Mouse (Mus musculus) CH12.LX (cell line): ENCODE measurements around the gene Mon2. TPM values are rescaled to one million over a fixed set of nuclear protein-coding genes. Genes with fewer than 3 reads are reported as not detected.

Source experiments
- DNase-seq: peaks from one replicate; pipeline ENCODE4 v3.0.0-alpha.2; 2013; ENCODE audit errors: extremely low read depth
- H3K27ac ChIP-seq: 2 replicates; pipeline ENCODE4 v1.5.1; 2012; ENCODE audit warnings: low read depth, mild to moderate bottlenecking, control low read depth, moderate library complexity; ENCODE audit not compliant: insufficient read depth
- H3K27me3 ChIP-seq: replicated peaks from 2 replicates; pipeline ENCODE3; 2012; ENCODE audit warnings: inconsistent platforms
- H3K36me3 ChIP-seq, 2 experiments: replicated peaks in 1 of 2; 2 replicates each; pipeline versions ENCODE3 to v1.6.1; 2012; ENCODE audit warnings: inconsistent platforms in 1 of 2, low read length in 1 of 2, mild to moderate bottlenecking in 1 of 2, mixed read lengths in 1 of 2, moderate library complexity in 1 of 2; ENCODE audit not compliant: control insufficient read depth in 1 of 2, insufficient read depth in 1 of 2
- H3K4me1 ChIP-seq, 2 experiments: 2 replicates each; pipeline ENCODE4 v1.6.1; 2012; ENCODE audit warnings: inconsistent platforms in 1 of 2, moderate library complexity in 1 of 2; ENCODE audit not compliant: insufficient read depth in 2 of 2, control insufficient read depth in 1 of 2
- H3K4me2 ChIP-seq: 2 replicates; pipeline ENCODE4 v1.6.1; 2012; ENCODE audit warnings: low read depth, mild to moderate bottlenecking, control low read depth; ENCODE audit not compliant: poor library complexity, insufficient read depth, severe bottlenecking
- H3K4me3 ChIP-seq, 3 experiments: fragments of 150-350 bp in 1 of 3; sonication (generic) in 1 of 3; replicated peaks in 1 of 3; 2 replicates each; pipeline versions ENCODE3 to v1.5.1; 2011 to 2012; ENCODE audit warnings: low read depth in 2 of 3, low read length in 2 of 3, mild to moderate bottlenecking in 2 of 3, moderate library complexity in 2 of 3, control low read depth in 1 of 3, improper control_type of control experiment in 1 of 3, inconsistent platforms in 1 of 3, mixed read lengths in 1 of 3; ENCODE audit not compliant: poor library complexity in 1 of 3
- H3K79me2 ChIP-seq: replicated peaks from 2 replicates; pipeline ENCODE4 v1.6.1; 2012; ENCODE audit warnings: mild to moderate bottlenecking, moderate library complexity; ENCODE audit not compliant: control insufficient read depth, poor library complexity, insufficient read depth, severe bottlenecking; ENCODE audit errors: extremely low read depth
- H3K9ac ChIP-seq: 2 replicates; pipeline ENCODE4 v1.6.1; 2012; ENCODE audit warnings: low read depth, mild to moderate bottlenecking, control low read depth, moderate library complexity; ENCODE audit not compliant: insufficient read depth
- H3K9me3 ChIP-seq: replicated peaks from 2 replicates; pipeline ENCODE3; 2012; ENCODE audit warnings: low read length, inconsistent platforms, mixed read lengths
- CHD2 ChIP-seq: IDR thresholded peaks from 2 replicates; pipeline ENCODE4 v1.6.1; 2011; ENCODE audit warnings: low read length, improper control_type of control experiment
- CTCF ChIP-seq, 2 experiments: IDR thresholded peaks in 1 of 2; conservative IDR thresholded peaks in 1 of 2; 2 replicates each; pipeline ENCODE4 v1.5.1; 2011 to 2012; ENCODE audit warnings: low read depth in 2 of 2, low read length in 2 of 2, improper control_type of control experiment in 1 of 2, inconsistent platforms in 1 of 2, mild to moderate bottlenecking in 1 of 2, moderate library complexity in 1 of 2
- ELF1 ChIP-seq: IDR thresholded peaks from 2 replicates; pipeline ENCODE4 v1.6.1; 2014; ENCODE audit warnings: low read depth, mild to moderate bottlenecking, inconsistent platforms, low read length, improper control_type of control experiment
- EP300 ChIP-seq: IDR thresholded peaks from 2 replicates; pipeline ENCODE4 v1.6.1; 2011; ENCODE audit warnings: low read length, improper control_type of control experiment
- ETS1 ChIP-seq: conservative IDR thresholded peaks from 2 replicates; pipeline ENCODE4 v1.6.1; 2012; ENCODE audit warnings: low read depth, mild to moderate bottlenecking, inconsistent platforms, low read length, improper control_type of control experiment, moderate library complexity
- GABPA ChIP-seq: IDR thresholded peaks from 2 replicates; pipeline ENCODE4 v1.6.1; 2012; ENCODE audit warnings: low read depth, low read length, improper control_type of control experiment, inconsistent platforms; ENCODE audit not compliant: insufficient replicate concordance
- HCFC1 ChIP-seq: IDR thresholded peaks from 2 replicates; pipeline ENCODE4 v1.6.1; 2012; ENCODE audit warnings: low read depth, mild to moderate bottlenecking, inconsistent platforms, low read length, improper control_type of control experiment
- IRF4 ChIP-seq: IDR thresholded peaks from 2 replicates; pipeline ENCODE4 v1.6.1; 2014; ENCODE audit warnings: low read depth, mild to moderate bottlenecking, inconsistent platforms, low read length, improper control_type of control experiment
- JUN ChIP-seq: IDR thresholded peaks from 2 replicates; pipeline ENCODE4 v1.6.1; 2011; ENCODE audit warnings: low read depth, mild to moderate bottlenecking, low read length, improper control_type of control experiment, moderate library complexity; ENCODE audit not compliant: insufficient read depth
- JUND ChIP-seq: conservative IDR thresholded peaks from 2 replicates; pipeline ENCODE4 v1.6.1; 2011; ENCODE audit warnings: low read depth, low read length, improper control_type of control experiment
- MAFK ChIP-seq: IDR thresholded peaks from 2 replicates; pipeline ENCODE4 v1.6.1; 2011; ENCODE audit warnings: low read length, improper control_type of control experiment; ENCODE audit not compliant: insufficient replicate concordance
- MAZ ChIP-seq: IDR thresholded peaks from 2 replicates; pipeline ENCODE4 v1.6.1; 2012; ENCODE audit warnings: low read depth, mild to moderate bottlenecking, inconsistent platforms, low read length, improper control_type of control experiment, moderate library complexity
- MXI1 ChIP-seq: IDR thresholded peaks from 2 replicates; pipeline ENCODE4 v1.6.1; 2011; ENCODE audit warnings: mild to moderate bottlenecking, low read depth, low read length, improper control_type of control experiment
- NELFE ChIP-seq: IDR thresholded peaks from 2 replicates; pipeline ENCODE4 v1.6.1; 2011; ENCODE audit warnings: low read depth, low read length, improper control_type of control experiment
- NRF1 ChIP-seq: IDR thresholded peaks from 2 replicates; pipeline ENCODE4 v1.6.1; 2014; ENCODE audit warnings: low read depth, mild to moderate bottlenecking, inconsistent platforms, low read length, improper control_type of control experiment, moderate library complexity
- PAX5 ChIP-seq: IDR thresholded peaks from 2 replicates; pipeline ENCODE4 v1.6.1; 2012; ENCODE audit warnings: low read length, inconsistent platforms, mixed read lengths
- POLR2AphosphoS2 ChIP-seq: IDR thresholded peaks from 2 replicates; pipeline ENCODE4 v1.6.1; 2011; ENCODE audit warnings: low read depth, low read length, improper control_type of control experiment
- SIN3A ChIP-seq: IDR thresholded peaks from 2 replicates; pipeline ENCODE4 v1.6.1; 2012; ENCODE audit warnings: low read length, improper control_type of control experiment, inconsistent platforms
- USF1 ChIP-seq: IDR thresholded peaks from 2 replicates; pipeline ENCODE4 v1.6.1; 2014; ENCODE audit warnings: low read depth, mild to moderate bottlenecking, inconsistent platforms, low read length, improper control_type of control experiment
- USF2 ChIP-seq: conservative IDR thresholded peaks from 2 replicates; pipeline ENCODE4 v1.6.1; 2011; ENCODE audit warnings: low read depth, low read length, improper control_type of control experiment
- ZC3H11A ChIP-seq: IDR thresholded peaks from 2 replicates; pipeline ENCODE4 v1.6.1; 2012; ENCODE audit warnings: low read depth, mild to moderate bottlenecking, inconsistent platforms, low read length, improper control_type of control experiment
- ZMIZ1 ChIP-seq: IDR thresholded peaks from 2 replicates; pipeline ENCODE4 v1.6.1; 2012; ENCODE audit warnings: low read depth, mild to moderate bottlenecking, inconsistent platforms, low read length, improper control_type of control experiment
- ZNF384 ChIP-seq: IDR thresholded peaks from 2 replicates; pipeline ENCODE4 v1.6.1; 2012; ENCODE audit warnings: low read depth, low read length, improper control_type of control experiment, inconsistent platforms
- dilution Hi-C: fragments of 300-500 bp; cut with MboI; formaldehyde crosslinking; loops from 2 replicates; pipeline ENCODE4 v1.14.3; 2020; ENCODE audit warnings: low sequenced_read_pairs; ENCODE audit not compliant: extremely low pct_unique_long_range_greater_than_20kb, extremely low pct_ligation_motif_present
- in situ Hi-C: fragments of 300-500 bp; cut with MboI; formaldehyde crosslinking; loops from 3 replicates; pipeline ENCODE4 v1.14.3; 2019; ENCODE audit warnings: low sequenced_read_pairs, low pct_ligation_motif_present, low pct_unique_long_range_greater_than_20kb, mixed read lengths
- polyA plus RNA-seq: library from polyadenylated mRNA; unstranded; fragments of >175 nt; gene quantifications from 2 replicates; pipeline ENCODE4 v1.2.1, GENCODE M21; 2012; ENCODE audit warnings: low read depth; ENCODE audit not compliant: insufficient read length
- total RNA-seq, 2 experiments: library from RNA; depleted of rRNA; stranded (reverse); fragments of 300-350 nt in 1 of 2; fragments of >200 nt in 1 of 2; gene quantifications; 2 replicates each; pipeline ENCODE4 v1.2.3; 2012 to 2014

Gene Mon2
- total and polyA plus RNA-seq, 3 experiments, result 18.6 to 31.0 (median 28.8) TPM

- no peak overlapping the region for H3K9ac ChIP-seq
- dilution Hi-C loops (no loop called here), in situ Hi-C loops (no loop called here)
- no peaks in the 10 kb centered on the region for H3K27me3 ChIP-seq
- peak; percentile 27 for DNase-seq
- H3K27ac ChIP-seq, result no peak overlapping the region
- H3K4me1 ChIP-seq, result peaks cover 0 to 5% of the 10 kb centered on the region in 2 experiments; a peak in 1 of 4 replicates
- no peak overlapping the region for H3K4me2 ChIP-seq
- no peak overlapping the region for H3K4me3 ChIP-seq
- no peaks in the 10 kb centered on the region for H3K9me3 ChIP-seq
- H3K36me3 ChIP-seq, result peaks cover 4 to 48% of the 10 kb centered on the region in 2 experiments
- TF ChIP-seq ZNF384 (no peak), MXI1 (no peak), CHD2 (no peak), JUN (no peak), MAFK (no peak), GABPA (no peak), POLR2AphosphoS2 (no peak), NELFE (no peak), NRF1 (no peak), ZMIZ1 (no peak), HCFC1 (no peak)
- TF ChIP-seq, all 38 proteins: peak for 0
- H3K79me2 ChIP-seq, result no peaks in the 10 kb centered on the region
These were observed 19.8 kb downstream of the Mon2 start for GRCm38 (mm10) chr10:123056463-123056862.

DNA sequence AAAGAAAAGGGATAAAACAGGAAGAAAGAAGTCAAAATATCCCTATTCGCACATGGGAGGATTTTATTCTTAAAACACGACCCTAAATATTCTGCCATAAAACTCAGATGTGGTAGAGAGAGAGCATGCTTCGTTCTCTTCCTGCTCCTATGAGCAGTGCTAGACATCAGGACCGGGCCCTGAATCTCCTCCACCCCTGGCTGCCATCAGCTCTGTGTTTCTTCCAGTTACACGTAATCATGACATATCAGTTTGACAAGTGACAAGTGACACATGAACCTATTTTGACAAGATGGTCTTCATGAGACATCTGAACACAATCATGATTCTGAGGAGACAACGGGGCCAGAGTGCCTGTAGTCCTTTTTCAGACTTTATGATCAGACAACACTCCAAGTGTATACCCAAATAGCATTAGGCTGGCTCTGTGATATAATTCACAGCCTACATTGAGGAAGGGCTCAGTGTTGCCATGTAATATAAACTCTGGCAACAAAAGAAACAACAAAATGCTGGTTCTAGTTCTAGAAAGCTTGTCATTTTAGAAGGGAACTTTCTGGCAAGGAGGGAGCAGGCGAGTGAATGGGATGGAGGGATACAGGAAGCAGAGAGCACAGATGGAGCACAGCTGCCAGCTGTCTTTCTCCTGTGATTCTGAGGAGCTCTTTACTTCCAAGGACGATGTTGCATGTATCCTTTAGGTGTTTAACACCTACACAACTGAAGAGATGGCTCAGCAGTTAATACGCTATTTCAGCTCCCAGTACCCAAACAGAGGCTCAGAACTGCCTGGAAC is 20.9 kb downstream of the Mon2 start:
- no peaks in the 10 kb centered on the region for H3K27me3 ChIP-seq
- dilution Hi-C loops, result no loop called here
- no peaks in the 10 kb centered on the region for H3K79me2 ChIP-seq
- in situ Hi-C loops, result no loop called here
- H3K36me3 ChIP-seq, result peaks cover 11 to 53% of the 10 kb centered on the region in 2 experiments
- H3K27ac ChIP-seq, result no peak overlapping the region
- no peak for DNase-seq
- H3K4me2 ChIP-seq, result no peak overlapping the region
- TF ChIP-seq ZC3H11A (no peak), USF2 (no peak), CTCF (conservative IDR thresholded peaks at IDR 0.05 in 1 of 2, IDR thresholded peaks at IDR 0.05 in 1 of 2; ENCODE audit: low read depth in 2 of 2, low read length in 2 of 2) (no peak), MAZ (no peak), IRF4 (no peak), SIN3A (no peak), USF1 (no peak), PAX5 (no peak), JUND (no peak), ELF1 (no peak), EP300 (no peak), ETS1 (no peak), POLR2AphosphoS2 (no peak)
- no peak overlapping the region for H3K4me3 ChIP-seq
- H3K9me3 ChIP-seq, result no peaks in the 10 kb centered on the region
- H3K9ac ChIP-seq, result no peak overlapping the region
- H3K4me1 ChIP-seq, result peaks cover 0 to 5% of the 10 kb centered on the region in 2 experiments; a peak in 1 of 4 replicates
